Mouse (Mus musculus) kidney, embryonic 14.5 days (tissue): Measurements from ENCODE around the gene Ttc30a1. TPM values are rescaled to one million over a fixed set of nuclear protein-coding genes. Genes with fewer than 3 reads are reported as not detected.
"Not testable (repeated sequence)": the region's sequence is repeated elsewhere in the genome, so short reads cannot be mapped to it uniquely, and the experiment has no call there.

Source experiments
- ATAC-seq: fragments of 200-750 bp; cut with Nextera tagmentation; 2 replicates; pipeline ENCODE4 v1.8.0; 2017; ENCODE audit warnings: moderate number of reproducible peaks, mild to moderate bottlenecking, moderate TSS enrichment, moderate library complexity; ENCODE audit not compliant: low FRiP score, low TSS enrichment
- H3K27ac ChIP-seq: fragments of 300-500 bp; sonication (generic); 2 replicates; pipeline ENCODE4 v1.5.1; 2014; ENCODE audit warnings: low read depth, mild to moderate bottlenecking, low read length, moderate library complexity, mixed read lengths
- H3K27me3 ChIP-seq: fragments of 300-500 bp; sonication (generic); 2 replicates; pipeline ENCODE4 v1.6.1; 2014; ENCODE audit warnings: mild to moderate bottlenecking, low read length; ENCODE audit not compliant: control insufficient read depth, insufficient read depth
- H3K36me3 ChIP-seq: fragments of 300-500 bp; sonication (generic); 2 replicates; pipeline ENCODE4 v1.6.1; 2014; ENCODE audit warnings: low read length, mixed read lengths; ENCODE audit not compliant: control insufficient read depth, insufficient read depth
- H3K4me1 ChIP-seq: fragments of 300-500 bp; sonication (generic); 2 replicates; pipeline ENCODE4 v1.6.1; 2014; ENCODE audit warnings: low read length, mixed read lengths; ENCODE audit not compliant: control insufficient read depth, insufficient read depth
- H3K4me2 ChIP-seq: fragments of 300-500 bp; sonication (generic); replicated peaks from 2 replicates; pipeline ENCODE4 v1.6.1; 2014; ENCODE audit warnings: low read depth, mild to moderate bottlenecking, low read length
- H3K4me3 ChIP-seq: fragments of 300-500 bp; sonication (generic); 2 replicates; pipeline ENCODE4 v1.5.1; 2014; ENCODE audit warnings: mild to moderate bottlenecking, low read length
- H3K9ac ChIP-seq: fragments of 300-500 bp; sonication (generic); 2 replicates; pipeline ENCODE4 v1.6.1; 2014; ENCODE audit warnings: low read depth, mild to moderate bottlenecking, low read length, moderate library complexity
- H3K9me3 ChIP-seq: fragments of 300-500 bp; sonication (generic); 2 replicates; pipeline ENCODE4 v1.6.1; 2016; ENCODE audit warnings: low read length; ENCODE audit not compliant: control insufficient read depth
- WGBS: fragments of 180-500 bp; shearing (Covaris S2); extraction: QIAGEN DNeasy Blood & Tissue Kit; methylation state at CpG from one replicate; pipeline ENCODE4 v1.1.7; 2014; 5-methylcytosine and 5-hydroxymethylcytosine counted together
- polyA plus RNA-seq: library from polyadenylated mRNA; unstranded; fragments of >200 nt; fragmentation: Nextera tagmentation; extraction: Ambion mirVana; gene quantifications from 2 replicates; pipeline ENCODE4 v1.2.1, GENCODE M21; 2014

The Ttc30a1 gene
- polyA plus RNA-seq, 1 experiment from 2014 or later, result 8.5 TPM

- Histone ChIP-seq H3K4me2 (no peak overlapping the region), H3K27ac (no peak overlapping the region), H3K9ac (no peak overlapping the region), H3K4me1 (peaks cover 9% of the 10 kb centered on the region), H3K27me3 (no peaks in the 10 kb centered on the region; the same call in 1 of the 2 replicates), H3K4me3 (no peak overlapping the region), H3K9me3 (no peaks in the 10 kb centered on the region), H3K36me3 (no peaks in the 10 kb centered on the region)
- WGBS, result 54% methylated on average over 14 of the region's 14 CpGs
- 0 out of 2 replicates have a peak, but pooled peaks have one; percentile 16 for ATAC-seq
These were observed 26.1 kb downstream of the Ttc30a1 start for GRCm38 (mm10) chr2:75955709-75956108.

GRCm38 (mm10) chr2:75953320-75953719 is 28.4 kb downstream of the Ttc30a1 start:
- Histone ChIP-seq H3K4me3 (no peak overlapping the region), H3K36me3 (no peaks in the 10 kb centered on the region), H3K9me3 (no peaks in the 10 kb centered on the region), H3K27ac (no peak overlapping the region), H3K4me2 (no peak overlapping the region), H3K9ac (no peak overlapping the region), H3K4me1 (no peaks in the 10 kb centered on the region), H3K27me3 (no peaks in the 10 kb centered on the region)
- 87% methylated on average over 5 of the region's 5 CpGs for WGBS
- ATAC-seq, result no peak

GRCm38 (mm10) chr2:75950685-75951084 is 31.1 kb downstream of the Ttc30a1 start:
- H3K36me3 ChIP-seq, result no peaks in the 10 kb centered on the region
- H3K9me3 ChIP-seq, result no peaks in the 10 kb centered on the region
- H3K9ac ChIP-seq, result no peak overlapping the region
- 79% methylated on average over 8 of the region's 8 CpGs for WGBS
- no peak overlapping the region for H3K27ac ChIP-seq
- no peak overlapping the region for H3K4me3 ChIP-seq
- no peak overlapping the region for H3K4me2 ChIP-seq
- H3K27me3 ChIP-seq, result no peaks in the 10 kb centered on the region
- H3K4me1 ChIP-seq, result no peaks in the 10 kb centered on the region
- ATAC-seq, result no peak

GRCm38 (mm10) chr2:75938117-75939063 is 43.4 kb downstream of the Ttc30a1 start, which contains the start of gene Ttc30b:
Gene Ttc30b, minus strand, starts transcription at chr2:75938585.
- Histone ChIP-seq H3K36me3 (no peaks in the 10 kb centered on the region), H3K27ac (peak within 1 kb of the TSS; percentile 66; the same call in 1 of the 2 replicates), H3K27me3 (no peaks in the 10 kb centered on the region), H3K9ac (peak within 1 kb of the TSS; percentile 59), H3K4me1 (no peaks in the 10 kb centered on the region), H3K4me3 (peak within 1 kb of the TSS; percentile 61), H3K9me3 (no peaks in the 10 kb centered on the region), H3K4me2 (peak within 1 kb of the TSS; percentile 55)
- ATAC-seq, result peak; percentile 89
- WGBS, result 4% methylated on average over 31 of the region's 42 CpGs

GRCm38 (mm10) chr2:75937520-75938116 is 44.1 kb downstream of the Ttc30a1 start:
- H3K9me3 ChIP-seq, H3K27ac ChIP-seq, H3K27me3 ChIP-seq, H3K36me3 ChIP-seq, H3K4me1 ChIP-seq: not testable (repeated sequence)
- Histone ChIP-seq H3K4me3 (peak overlapping the region; percentile 61; the same call in 1 of the 2 replicates), H3K9ac (0 out of 2 replicates have a peak overlapping the region, but pooled peaks have one; percentile 59), H3K4me2 (peak overlapping the region; percentile 55)
- WGBS, result 68% methylated on average over 15 of the region's 17 CpGs
- ATAC-seq, result peak; percentile 63

- H3K9ac ChIP-seq, ATAC-seq, H3K4me2 ChIP-seq, H3K4me3 ChIP-seq, H3K27me3 ChIP-seq, H3K4me1 ChIP-seq, H3K36me3 ChIP-seq, H3K27ac ChIP-seq, H3K9me3 ChIP-seq: not testable (repeated sequence)
- 83% methylated on average over 2 of the region's 2 CpGs for WGBS
These were observed 45.1 kb downstream of the Ttc30a1 start for GRCm38 (mm10) chr2:75936685-75937084.

- no peak overlapping the region for H3K27ac ChIP-seq
These were observed 48.2 kb downstream of the Ttc30a1 start for GRCm38 (mm10) chr2:75933541-75933940.

GRCm38 (mm10) chr2:75930941-75931340 is 50.8 kb downstream of the Ttc30a1 start:
- no peaks in the 10 kb centered on the region for H3K4me1 ChIP-seq
- no peaks in the 10 kb centered on the region for H3K9me3 ChIP-seq
- no peak for ATAC-seq
- no peak overlapping the region for H3K4me3 ChIP-seq
- no peak overlapping the region for H3K27ac ChIP-seq
- peaks cover 20% of the 10 kb centered on the region for H3K36me3 ChIP-seq
- 89% methylated on average over 2 of the region's 2 CpGs for WGBS
- H3K4me2 ChIP-seq, result no peak overlapping the region
- H3K27me3 ChIP-seq, result no peaks in the 10 kb centered on the region
- H3K9ac ChIP-seq, result no peak overlapping the region

More at GRCm38 (mm10) chr2:75933541-75933940, 48.2 kb downstream of the Ttc30a1 start:
- peaks cover 6% of the 10 kb centered on the region; the same call in 1 of the 2 replicates for H3K36me3 ChIP-seq
- no peak for ATAC-seq
- no peaks in the 10 kb centered on the region for H3K9me3 ChIP-seq
- no peak overlapping the region for H3K9ac ChIP-seq
- no peak overlapping the region for H3K4me3 ChIP-seq
- H3K27me3 ChIP-seq, result no peaks in the 10 kb centered on the region
- no peak overlapping the region for H3K4me2 ChIP-seq
- WGBS, result 38% methylated on average over 7 of the region's 7 CpGs
- H3K4me1 ChIP-seq, result no peaks in the 10 kb centered on the region
